Mouse (Mus musculus) megakaryocyte, embryonic 14.5 days (primary cell): Measurements from ENCODE around the gene Hoxd11.

Source experiments
- FLI1 ChIP-seq: IDR thresholded peaks from 2 replicates; pipeline ENCODE4 v1.6.1; 2012; ENCODE audit warnings: low read length, inconsistent platforms, mixed read lengths
- GATA1 ChIP-seq: IDR thresholded peaks from 3 replicates; pipeline ENCODE4 v1.6.1; 2012; ENCODE audit warnings: mixed read lengths, low read length, inconsistent platforms, borderline replicate concordance

GRCm38 (mm10) chr2:74658667-74659371, 20.5 kb upstream of the Hoxd11 start:
- no peak for TF ChIP-seq GATA1
- TF ChIP-seq FLI1, result no peak
